Mouse (Mus musculus) frontal cortex, postnatal 36 days (tissue): ENCODE results near the gene Crocc2.

ENCODE experiments used
- DNase-seq, 2 experiments: peaks; one replicate each; pipeline ENCODE4 v3.0.0; 2022; ENCODE audit warnings: low spot score in 2 of 2

Crocc2 gene

DNA sequence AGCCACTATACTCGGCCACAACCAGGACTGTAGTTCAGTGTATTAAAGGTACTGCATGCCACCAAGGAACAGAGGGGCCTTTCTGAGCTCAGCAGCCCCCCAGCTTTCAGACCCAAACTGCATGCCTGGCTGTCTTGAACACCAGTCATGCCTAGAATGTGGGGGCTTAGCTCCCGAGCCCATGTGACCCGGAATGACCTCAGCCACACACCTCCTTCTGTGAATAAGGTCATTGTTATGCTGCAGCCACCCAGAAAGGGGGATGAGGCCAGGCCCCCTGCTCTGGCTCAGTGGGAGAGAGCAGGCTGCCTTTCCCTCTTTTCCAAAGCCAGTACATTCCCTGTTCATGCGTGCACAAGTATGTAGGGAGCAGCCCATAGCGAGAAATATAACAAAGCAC, 46.1 kb downstream of the Crocc2 start:
- DNase-seq: no peak

DNA sequence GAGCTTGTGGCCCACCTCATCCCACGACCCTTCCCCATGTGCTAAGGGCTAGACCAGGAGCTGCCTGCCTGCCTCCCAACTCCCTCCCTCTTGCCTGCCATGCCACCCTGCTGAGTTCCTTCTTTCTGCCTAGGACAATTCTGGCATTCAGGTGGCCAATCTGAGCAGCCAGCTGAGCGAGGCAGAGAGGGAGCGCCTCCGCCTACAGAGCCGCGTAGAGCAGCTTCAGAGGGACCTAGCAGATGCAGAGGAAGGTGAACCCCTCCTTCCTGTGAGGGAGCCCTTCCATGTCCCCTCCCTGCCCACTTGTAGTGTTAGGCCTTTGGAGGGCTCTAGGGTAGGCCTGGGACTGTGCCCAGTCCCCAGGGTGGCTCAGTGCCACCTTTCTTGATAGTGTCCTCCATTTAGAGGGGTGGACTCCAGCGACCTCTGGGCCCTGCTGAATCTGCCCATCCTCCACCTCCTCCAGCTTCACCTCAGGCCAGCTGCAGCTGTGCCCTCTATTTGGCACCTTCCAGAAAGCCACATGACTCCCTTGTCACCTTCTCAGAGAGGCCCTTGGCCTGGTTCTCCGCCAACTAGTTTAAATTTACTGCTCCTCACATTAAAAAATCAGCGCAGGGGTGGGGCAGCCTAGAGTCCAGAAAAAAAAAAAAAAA, 48.4 kb downstream of the Crocc2 start:
- no peak for DNase-seq

DNA sequence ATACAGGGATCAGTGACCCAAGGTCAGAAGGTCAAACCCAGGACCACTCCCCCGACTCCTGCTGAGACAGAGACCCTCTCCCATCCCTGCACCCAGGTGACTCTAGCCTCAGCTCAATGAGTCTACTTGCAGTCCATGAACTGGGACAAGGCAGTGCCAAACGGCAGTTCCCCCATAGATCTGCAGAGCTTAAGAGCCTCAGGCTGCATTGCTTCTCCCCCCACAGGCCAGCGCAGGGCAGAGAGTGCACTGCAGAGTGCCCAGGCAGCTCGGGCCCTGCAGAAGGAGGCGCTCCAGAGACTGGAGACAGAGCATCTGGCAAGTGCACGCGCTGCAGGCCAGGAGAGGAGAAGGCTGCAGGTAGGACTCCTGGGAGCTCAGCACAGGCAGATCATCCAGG, 49.0 kb downstream of the Crocc2 start:
- no peak for DNase-seq

DNA sequence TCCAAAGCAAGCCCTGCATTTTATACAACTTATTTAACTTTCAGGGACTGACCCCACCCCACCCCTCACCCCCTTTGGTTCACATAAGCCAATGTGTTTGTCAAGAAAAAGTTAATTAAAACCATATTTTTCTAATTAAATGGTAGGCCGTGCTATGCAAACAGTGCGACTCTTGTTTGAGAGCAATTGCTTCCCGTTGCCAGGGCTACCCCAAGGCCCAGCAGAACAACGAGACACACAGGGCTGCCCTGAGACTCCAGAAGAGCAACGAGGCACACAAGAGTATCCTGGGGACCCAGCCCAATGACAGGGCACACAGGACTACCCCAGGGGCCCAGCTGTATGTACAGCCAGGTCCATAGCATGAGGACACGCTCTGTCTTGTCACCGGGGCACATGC, 52.3 kb downstream of the Crocc2 start:
- no peak for DNase-seq

DNA sequence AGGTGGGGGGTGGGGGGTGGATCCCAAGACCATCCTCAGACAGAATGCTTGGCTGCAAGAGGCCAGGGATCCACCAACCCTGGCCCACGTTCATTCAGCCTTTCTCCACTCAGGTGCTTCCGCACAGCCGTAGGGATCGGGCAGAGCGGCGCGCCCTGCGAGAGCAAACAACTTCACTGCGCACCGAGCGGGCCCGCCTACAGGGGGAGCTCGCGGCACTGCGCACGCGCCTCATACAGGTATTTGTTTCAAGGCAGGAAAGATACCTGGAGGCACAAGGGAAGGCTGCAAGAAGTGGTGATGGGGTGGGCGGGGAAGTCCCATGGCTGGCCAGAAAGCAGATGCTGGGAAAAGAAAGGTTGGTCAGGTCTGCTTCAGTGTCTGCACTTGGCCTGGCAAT, 55.4 kb downstream of the Crocc2 start:
- no peak for DNase-seq

DNA sequence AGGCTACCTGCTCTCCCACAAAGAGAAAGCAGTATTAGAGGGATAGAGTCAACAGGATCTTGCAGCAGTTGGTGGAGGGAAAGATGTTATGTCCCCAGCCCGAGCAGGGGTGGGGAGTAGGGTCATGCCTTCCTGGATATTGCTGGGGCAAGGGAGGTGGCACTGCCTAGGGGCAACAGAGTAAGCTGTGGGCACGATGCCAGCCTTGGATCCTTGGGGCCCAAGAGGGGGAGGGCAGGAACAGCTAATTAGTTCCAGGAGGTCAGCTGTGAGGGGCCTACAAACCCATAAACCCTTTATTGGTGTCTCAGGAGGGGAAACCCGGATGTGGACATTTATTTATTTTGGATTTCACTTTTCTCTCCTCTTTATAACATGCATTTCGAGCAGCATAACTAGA, 56.7 kb downstream of the Crocc2 start:
- DNase-seq: no peak

DNA sequence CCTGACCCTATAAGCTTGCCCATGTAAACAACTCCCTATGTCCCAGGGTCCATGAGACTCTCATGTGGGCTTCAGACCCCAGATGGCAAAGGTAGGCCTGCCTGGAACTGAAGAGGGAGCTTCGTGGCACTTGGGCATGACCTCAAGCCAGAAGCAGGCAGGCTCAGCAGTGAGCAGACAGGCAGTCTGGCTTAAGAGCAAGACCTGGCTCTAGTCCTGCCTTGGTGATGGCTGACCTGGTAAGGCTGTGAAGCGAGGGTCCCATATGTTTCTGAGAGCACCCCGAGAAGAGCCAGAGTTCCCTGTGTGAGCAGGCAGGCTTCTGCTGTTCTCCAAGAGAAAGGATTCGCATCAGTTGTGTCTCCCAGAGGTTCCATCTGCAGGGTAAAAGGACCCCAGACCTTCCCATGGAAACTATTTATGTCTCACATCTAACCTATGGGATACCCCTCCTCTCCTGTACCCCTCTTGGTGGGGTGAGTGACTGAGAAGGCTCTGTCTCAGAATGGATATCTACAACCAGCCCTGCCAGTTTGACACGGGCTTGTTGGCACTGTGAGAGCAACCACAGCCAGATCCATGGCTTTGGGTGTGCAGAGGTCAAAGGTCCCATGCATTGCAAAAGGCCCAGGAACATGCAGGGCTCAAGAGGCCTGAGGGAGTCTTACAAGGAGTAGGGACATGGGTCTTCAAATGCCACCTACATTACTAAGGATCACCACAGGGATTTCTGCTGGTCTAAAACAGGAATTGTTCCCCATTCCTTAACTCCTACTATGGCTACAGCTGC, 57.4 kb downstream of the Crocc2 start:
- DNase-seq: no peak

DNA sequence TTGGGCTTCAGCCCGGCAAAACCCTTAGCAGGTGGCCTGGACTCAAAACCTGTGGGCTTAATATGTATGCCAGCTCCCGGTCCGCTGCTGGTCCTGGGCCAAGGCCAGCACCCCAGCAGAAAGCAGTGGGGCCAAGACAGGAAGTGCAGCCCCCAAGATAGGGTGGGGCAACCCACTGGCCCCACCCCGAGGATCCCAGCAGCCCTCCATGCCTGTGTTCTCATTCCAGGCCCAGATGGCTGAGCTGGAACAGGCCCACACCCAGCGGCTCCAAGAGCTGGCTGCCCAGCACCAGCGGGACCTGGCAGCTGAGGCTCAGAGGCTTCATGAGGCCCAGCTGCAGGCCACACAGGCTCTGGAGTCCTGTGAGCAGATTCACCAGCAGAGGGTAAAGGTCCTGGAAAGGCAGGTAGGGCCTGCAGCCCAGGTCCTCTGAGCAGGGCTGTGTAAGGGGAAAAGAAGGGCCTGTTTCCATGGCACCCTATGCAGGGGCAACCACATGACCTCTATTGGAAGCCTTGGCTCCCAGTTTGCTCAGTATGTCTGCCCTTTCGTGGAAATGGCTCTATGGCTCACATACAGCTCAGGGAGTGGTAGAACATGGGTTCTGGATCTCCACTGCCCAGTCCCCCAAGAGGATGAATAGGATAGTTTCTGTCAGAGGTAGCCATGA, 58.9 kb downstream of the Crocc2 start:
- no peak for DNase-seq

DNA sequence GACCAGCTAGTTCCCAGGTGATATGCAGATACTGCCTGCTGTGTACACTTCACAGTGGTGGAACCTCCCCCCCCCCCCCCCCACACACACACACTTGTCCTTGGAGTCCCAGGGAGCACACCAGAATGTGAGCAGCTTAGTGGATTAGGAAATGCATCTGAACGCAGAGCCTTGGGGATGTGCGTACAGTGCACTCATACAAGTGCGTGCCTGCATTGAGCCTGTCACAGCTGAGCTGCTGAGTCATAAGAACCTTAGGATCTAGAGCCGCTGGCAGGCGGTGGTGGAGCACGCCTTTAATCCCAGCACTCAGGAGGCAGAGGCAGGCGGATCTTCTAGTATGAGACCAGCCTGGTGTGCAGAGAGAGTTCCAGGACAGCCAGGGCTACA, 59.4 kb downstream of the Crocc2 start:
- DNase-seq: no peak

DNA sequence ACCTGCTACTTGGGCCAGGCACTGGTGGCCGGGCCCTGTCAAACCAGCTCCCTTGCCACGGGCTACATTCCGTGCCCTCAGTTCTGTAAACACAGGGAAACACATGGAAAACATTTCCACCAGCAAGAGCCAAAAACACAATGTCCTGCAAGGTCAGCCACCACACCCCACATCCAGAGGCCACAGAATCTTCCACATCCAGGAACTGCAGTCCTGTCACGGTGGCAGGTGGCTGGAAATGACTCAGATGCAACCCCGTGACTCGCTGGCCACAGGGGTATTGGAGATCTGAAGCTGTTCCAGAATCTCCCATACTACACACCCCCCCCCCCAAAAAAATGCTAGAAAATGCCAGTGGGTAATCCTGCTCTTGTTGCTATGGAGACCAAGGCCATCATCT, 60.7 kb downstream of the Crocc2 start:
- DNase-seq: no peak

DNA sequence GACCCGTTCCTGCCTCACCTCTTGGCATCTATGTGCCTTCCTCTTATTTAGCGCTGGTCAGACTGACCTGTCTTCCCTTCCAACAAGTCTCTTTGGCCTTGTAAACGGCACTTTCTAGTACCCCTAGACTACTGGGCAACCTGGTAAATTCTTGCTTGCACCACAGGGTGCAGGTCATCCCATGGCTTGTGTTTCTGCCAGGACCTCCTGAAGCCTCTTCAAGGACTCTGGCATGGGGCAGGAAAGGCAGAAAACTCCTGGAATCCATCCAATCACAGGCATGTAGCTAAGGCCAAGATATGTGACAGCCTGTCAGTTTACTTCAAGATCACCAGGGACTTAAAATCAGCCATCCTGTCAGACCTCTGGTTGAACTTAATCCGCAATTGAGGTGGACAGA, 61.1 kb downstream of the Crocc2 start:
- DNase-seq: no peak

DNA sequence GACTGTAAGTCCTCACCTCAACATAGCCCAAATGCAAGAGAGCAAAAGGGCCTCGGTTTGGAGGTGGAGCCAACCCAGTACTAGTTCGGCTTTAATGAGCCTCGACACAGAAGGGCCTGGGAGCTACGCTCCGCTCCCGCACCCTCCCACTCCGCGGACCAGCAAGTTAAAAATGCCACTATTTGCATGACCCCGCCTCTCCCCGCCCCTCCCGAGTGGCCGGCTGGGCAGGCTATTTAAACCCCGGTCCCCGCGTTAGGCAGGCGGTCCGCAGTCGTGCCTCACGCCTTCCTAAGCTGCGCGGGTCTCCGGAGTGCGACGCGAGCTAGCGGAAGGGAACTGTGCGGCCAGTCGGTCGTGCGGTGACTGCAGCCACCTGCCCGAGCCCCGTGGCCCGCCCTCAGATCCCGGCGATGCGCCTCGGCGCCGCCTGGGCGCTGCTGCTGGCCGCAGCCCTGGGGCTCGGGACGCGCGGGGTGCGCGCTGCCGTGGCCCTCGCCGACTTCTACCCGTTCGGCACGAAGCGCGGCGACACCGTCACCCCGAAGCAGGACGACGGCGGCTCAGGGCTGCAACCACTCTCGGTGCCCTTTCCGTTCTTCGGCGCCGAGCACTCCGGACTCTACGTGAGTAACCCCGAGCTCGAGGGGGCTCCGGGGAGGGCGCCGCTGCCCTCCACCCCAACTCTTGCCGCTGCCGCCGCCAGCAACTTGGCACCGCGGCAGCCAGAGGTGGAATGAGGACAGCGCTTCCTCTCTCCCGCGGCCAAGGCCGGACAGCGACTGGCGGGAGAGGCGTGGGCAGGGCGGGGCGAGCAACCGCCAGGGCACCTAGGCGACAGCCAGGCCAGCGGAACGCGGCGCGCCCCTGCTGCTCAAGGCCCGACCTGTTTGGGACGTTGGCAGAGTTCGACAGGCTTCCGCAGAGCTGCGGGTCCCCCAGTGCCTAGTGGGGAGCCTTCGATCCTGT, 67.3 kb downstream of the Crocc2 start, which contains the start of gene Sned1:
Gene Sned1, plus strand, starts transcription at position 266 of the 969 bp plus-strand sequence.
- DNase-seq: peak; percentile 69 to 70

DNA sequence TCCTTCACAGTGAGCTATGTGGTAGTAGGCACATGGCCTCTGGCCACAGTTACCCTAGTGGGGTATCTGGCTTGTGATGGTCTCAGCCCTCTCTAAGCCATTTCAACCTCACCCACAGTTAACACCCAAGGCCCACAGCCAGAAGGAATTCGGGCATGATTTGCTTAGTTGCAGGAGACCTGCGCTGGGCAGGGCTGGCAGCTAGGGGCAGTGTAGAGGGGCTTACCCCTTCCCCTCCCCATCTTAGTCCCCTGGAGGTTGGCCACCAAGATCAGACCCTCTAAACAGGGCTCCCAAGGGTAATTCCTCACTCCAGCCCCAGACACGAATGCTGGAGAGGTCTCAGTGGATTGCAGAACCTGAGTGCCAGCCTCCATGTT, 68.0 kb downstream of the Crocc2 start:
- no peak for DNase-seq

DNA sequence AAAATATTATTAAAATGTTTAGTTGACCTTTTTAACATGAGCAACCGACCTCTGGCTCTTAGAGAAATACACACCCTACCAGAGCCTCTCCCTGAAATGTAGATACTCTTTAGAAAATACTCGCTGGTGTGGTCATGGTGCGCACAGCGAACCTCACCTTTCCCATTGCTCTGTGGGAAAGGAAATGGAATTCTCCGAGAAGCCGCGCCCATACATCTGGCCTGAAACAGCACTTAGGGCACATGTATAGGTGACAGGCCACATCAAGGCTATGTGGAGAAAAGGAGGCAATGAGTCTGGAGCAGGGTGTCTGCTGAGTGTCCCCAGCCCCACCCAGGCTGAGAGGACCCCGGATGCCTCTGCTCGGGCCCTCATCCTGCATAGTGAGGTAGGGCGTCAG, 69.2 kb downstream of the Crocc2 start:
- no peak for DNase-seq

DNA sequence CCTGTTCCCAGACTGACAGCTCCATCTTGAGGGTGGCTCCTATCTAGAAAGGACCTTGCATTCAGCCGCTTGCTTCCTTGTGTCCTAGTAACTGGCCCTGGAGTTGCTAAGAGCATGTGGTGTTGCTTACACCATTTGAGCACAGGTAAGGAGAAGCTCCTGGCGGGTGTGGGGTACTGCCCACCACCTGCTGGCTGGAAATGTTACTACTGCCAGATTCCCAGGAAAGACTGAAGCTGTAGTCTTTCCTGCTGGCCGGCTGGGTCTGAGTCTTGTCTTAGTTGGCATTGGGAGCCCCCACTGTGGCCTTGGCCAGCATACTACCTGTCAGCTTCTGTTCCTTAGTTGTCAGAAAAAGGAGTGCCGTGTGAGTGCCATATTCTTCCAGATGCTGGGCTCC, 69.7 kb downstream of the Crocc2 start:
- DNase-seq: no peak

DNA sequence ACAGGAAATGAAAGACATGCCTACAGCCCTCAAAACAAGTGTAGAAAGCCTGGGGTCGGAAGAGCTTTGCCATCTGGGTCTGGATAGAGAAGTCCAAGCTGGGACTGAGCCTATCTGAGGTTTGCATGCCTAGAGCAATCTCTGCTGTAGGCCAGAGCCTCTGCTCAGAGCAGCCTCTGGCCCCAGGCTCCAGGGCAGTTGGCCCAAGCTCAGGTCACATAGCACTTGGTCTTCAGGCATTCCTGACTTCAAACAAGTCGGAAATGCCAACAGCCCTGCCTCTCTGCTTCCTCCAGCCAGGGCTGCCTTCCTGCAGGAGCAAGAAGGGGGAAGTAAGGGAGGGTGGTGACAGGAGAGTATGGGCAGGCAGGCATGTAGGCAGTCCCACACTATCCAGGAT, 77.4 kb downstream of the Crocc2 start:
- DNase-seq: no peak

DNA sequence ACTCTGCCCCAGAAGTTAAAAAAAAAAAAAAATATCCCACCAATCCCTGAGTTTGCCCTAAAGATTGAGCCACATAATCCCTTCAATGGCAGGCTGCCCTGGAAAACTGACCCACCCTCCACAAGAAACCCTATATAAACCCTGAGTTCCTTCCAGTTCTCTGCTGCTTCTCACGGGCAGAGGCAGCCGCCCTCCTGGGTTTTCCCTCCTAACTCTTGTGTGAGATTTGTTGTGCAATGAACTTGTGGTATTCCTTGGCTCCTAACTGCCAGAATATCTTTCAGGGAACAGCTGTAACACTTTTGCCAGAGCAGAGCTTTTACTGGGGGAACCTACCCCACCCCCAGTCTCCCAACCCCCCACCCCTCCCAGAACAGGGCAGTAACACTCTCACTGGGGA, 84.1 kb downstream of the Crocc2 start:
- no peak for DNase-seq

DNA sequence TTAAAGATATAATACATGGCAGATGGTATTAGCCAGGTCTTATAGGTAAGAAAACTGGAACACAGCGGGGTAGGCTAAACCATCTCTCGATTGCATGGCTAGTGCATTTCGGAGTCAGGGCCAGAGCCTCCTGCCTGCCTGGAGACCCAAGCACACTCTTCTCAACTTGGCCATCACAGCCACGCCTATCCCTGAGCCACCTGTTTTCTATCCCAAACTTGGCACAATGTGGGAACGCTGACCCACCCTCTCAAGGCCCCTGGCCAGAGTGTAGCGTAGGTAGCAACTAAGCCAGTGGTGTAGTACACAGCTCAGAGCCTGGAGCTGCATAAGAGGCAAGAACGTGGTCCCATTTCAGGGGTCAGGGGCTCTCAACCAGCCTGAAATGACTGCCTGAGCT, 87.2 kb downstream of the Crocc2 start:
- DNase-seq: no peak

DNA sequence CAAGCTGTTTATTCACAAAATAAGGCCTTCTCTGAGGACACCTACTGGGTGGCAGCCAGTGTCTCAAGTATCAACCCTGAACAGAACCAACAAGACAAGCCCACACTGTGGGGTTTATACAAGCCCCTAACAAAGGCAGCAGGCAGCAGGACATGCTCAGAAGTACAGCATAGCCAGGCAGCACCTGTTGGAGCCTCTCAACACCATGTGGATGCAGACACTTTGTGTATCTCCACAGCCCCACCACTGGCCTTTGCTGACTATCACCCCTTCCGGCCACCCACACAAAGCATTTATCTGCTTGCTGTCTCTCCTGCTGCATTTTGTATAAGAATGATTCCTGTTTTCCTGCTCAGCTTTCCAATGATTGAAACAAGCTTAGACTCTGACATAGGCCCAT, 89.0 kb downstream of the Crocc2 start:
- no peak for DNase-seq

DNA sequence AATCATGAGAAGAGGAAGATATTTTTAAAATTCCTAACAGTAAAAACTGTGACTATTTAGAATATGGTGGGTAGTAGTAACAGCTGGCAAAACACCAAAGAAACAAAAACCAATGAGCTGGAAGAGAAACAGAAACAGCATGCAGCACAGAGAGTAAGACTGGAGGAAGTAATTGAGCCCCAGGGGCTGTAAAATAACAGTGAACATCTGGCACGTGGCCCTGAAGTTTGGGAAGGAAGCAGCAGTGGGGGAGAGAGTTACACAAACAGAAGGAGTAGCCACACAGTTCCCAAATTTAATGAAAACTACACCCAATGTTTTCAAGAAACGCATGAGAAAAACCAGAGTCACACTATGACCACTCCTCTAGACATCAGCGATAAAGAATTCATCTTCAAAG, 98.7 kb downstream of the Crocc2 start:
- no peak for DNase-seq

DNA sequence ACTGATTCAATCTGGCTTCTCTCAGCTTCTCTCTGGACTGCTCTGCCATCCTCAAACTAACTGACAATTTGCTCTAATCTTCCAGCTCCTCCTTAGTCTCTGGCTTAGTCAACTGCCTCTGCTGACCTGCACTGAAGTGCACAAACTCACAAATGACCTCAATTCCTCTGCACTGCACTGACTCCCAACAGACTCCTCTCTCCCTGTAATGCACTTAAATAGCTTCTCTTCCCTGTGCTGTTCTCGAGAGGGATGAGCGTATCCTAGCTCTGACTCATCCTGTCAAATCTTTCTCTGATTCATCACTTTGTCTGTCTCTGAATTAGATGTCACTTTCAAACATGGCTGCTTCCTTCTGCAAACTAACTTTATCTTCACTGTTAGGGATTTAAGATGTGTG, 99.7 kb downstream of the Crocc2 start:
- no peak for DNase-seq
